Mouse (Mus musculus): ENCODE data around the gene Tmem238l.

GRCm38 (mm10) chr11:66928311-66928710 is 28.1 kb upstream of the Tmem238l start:
- no peak for TF ChIP-seq CTCF (IDR thresholded peaks at IDR 0.05; ENCODE audit: borderline replicate concordance, insufficient read depth, low read depth, low read length)
- TF ChIP-seq POLR2A (IDR thresholded peaks at IDR 0.05; ENCODE audit: borderline replicate concordance, insufficient read depth, low read length): no peak
